Mouse (Mus musculus): ENCODE data around the gene Ecel1.

DNA sequence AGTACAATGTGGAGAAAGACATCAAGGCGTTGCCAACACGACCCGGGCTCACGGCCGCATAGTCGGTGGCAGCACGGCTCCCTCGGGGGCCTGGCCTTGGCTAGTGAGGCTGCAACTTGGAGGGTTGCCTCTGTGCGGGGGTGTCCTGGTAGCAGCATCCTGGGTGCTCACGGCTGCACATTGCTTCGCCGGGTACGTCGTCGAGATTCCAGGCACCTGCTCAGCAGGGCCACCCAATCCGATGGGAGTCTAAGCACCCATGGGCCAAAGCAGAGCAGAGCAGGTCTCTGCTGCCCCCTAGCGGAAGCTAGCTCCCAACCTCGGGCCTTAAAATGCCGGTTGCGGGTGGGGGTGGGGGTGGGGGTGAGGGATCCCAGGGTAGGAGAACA lies 28.4 kb upstream of the Ecel1 start:
- TF ChIP-seq CTCF (IDR thresholded peaks at IDR 0.05; ENCODE audit: low read depth) (peak; percentile 69), EP300 (IDR thresholded peaks at IDR 0.05; ENCODE audit: low read depth) (no peak)
